Mouse (Mus musculus): ENCODE results near the gene Adcy5.

DNA sequence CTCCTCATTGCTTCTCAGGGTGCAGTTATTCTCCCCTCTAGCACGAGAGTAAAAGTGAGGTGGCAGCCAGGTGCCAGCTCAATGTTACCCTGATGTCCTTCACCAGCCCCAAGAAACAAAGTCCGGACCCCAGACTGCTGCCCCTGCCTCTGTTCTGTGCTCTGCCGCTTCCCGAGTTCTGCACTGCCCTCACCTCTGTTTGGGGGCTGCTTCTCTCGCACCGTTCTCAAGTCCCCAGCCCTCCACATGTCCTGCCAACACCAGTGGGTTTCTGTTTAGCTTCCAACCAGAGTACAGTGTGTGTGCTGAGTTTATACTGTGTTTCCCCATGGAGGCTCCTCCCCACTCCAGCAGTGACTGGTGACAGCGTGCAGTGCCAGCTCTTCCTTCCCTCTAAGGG is 150.5 kb downstream of the Adcy5 start:
- TF ChIP-seq POLR2A (IDR thresholded peaks at IDR 0.05; ENCODE audit: insufficient read length, low read depth) = no peak
- TF ChIP-seq POLR2AphosphoS2 (IDR thresholded peaks at IDR 0.05; ENCODE audit: insufficient read length, low read depth) = no peak
- TF ChIP-seq MYOG (IDR thresholded peaks at IDR 0.05; ENCODE audit: control insufficient read depth in 1 of 3, insufficient read depth in 1 of 3, insufficient read length in 2 of 3, low read depth in 2 of 3) = no peak
- TF ChIP-seq TCF12 (IDR thresholded peaks at IDR 0.05; ENCODE audit: insufficient read depth, poor library complexity, severe bottlenecking) = no peak
- no peak for TF ChIP-seq MAX (IDR thresholded peaks at IDR 0.05; ENCODE audit: low read depth)
- TF ChIP-seq E2F4 (IDR thresholded peaks at IDR 0.05; ENCODE audit: insufficient read depth) = no peak
